Mouse (Mus musculus) CH12.LX (cell line): ENCODE results near the gene Arpc1b. TPM values are rescaled to one million over a fixed set of nuclear protein-coding genes. Genes with fewer than 3 reads are reported as not detected.

Source experiments
- DNase-seq: peaks from one replicate; pipeline ENCODE4 v3.0.0-alpha.2; 2013; ENCODE audit errors: extremely low read depth
- H3K27ac ChIP-seq: 2 replicates; pipeline ENCODE4 v1.5.1; 2012; ENCODE audit warnings: low read depth, mild to moderate bottlenecking, control low read depth, moderate library complexity; ENCODE audit not compliant: insufficient read depth
- H3K27me3 ChIP-seq: replicated peaks from 2 replicates; pipeline ENCODE3; 2012; ENCODE audit warnings: inconsistent platforms
- H3K36me3 ChIP-seq, 2 experiments: replicated peaks in 1 of 2; 2 replicates each; pipeline versions ENCODE3 to v1.6.1; 2012; ENCODE audit warnings: inconsistent platforms in 1 of 2, low read length in 1 of 2, mild to moderate bottlenecking in 1 of 2, mixed read lengths in 1 of 2, moderate library complexity in 1 of 2; ENCODE audit not compliant: control insufficient read depth in 1 of 2, insufficient read depth in 1 of 2
- H3K4me1 ChIP-seq, 2 experiments: 2 replicates each; pipeline ENCODE4 v1.6.1; 2012; ENCODE audit warnings: inconsistent platforms in 1 of 2, moderate library complexity in 1 of 2; ENCODE audit not compliant: insufficient read depth in 2 of 2, control insufficient read depth in 1 of 2
- H3K4me2 ChIP-seq: 2 replicates; pipeline ENCODE4 v1.6.1; 2012; ENCODE audit warnings: low read depth, mild to moderate bottlenecking, control low read depth; ENCODE audit not compliant: poor library complexity, insufficient read depth, severe bottlenecking
- H3K4me3 ChIP-seq, 3 experiments: fragments of 150-350 bp in 1 of 3; sonication (generic) in 1 of 3; replicated peaks in 1 of 3; 2 replicates each; pipeline versions ENCODE3 to v1.5.1; 2011 to 2012; ENCODE audit warnings: low read depth in 2 of 3, low read length in 2 of 3, mild to moderate bottlenecking in 2 of 3, moderate library complexity in 2 of 3, control low read depth in 1 of 3, improper control_type of control experiment in 1 of 3, inconsistent platforms in 1 of 3, mixed read lengths in 1 of 3; ENCODE audit not compliant: poor library complexity in 1 of 3
- H3K79me2 ChIP-seq: replicated peaks from 2 replicates; pipeline ENCODE4 v1.6.1; 2012; ENCODE audit warnings: mild to moderate bottlenecking, moderate library complexity; ENCODE audit not compliant: control insufficient read depth, poor library complexity, insufficient read depth, severe bottlenecking; ENCODE audit errors: extremely low read depth
- H3K9ac ChIP-seq: 2 replicates; pipeline ENCODE4 v1.6.1; 2012; ENCODE audit warnings: low read depth, mild to moderate bottlenecking, control low read depth, moderate library complexity; ENCODE audit not compliant: insufficient read depth
- H3K9me3 ChIP-seq: replicated peaks from 2 replicates; pipeline ENCODE3; 2012; ENCODE audit warnings: low read length, inconsistent platforms, mixed read lengths
- BHLHE40 ChIP-seq: IDR thresholded peaks from 2 replicates; pipeline ENCODE4 v1.6.1; 2011; ENCODE audit warnings: mild to moderate bottlenecking, low read depth, low read length, improper control_type of control experiment
- CHD1 ChIP-seq: IDR thresholded peaks from 2 replicates; pipeline ENCODE4 v1.6.1; 2012; ENCODE audit warnings: low read depth, low read length, improper control_type of control experiment, inconsistent platforms
- CTCF ChIP-seq, 2 experiments: IDR thresholded peaks in 1 of 2; conservative IDR thresholded peaks in 1 of 2; 2 replicates each; pipeline ENCODE4 v1.5.1; 2011 to 2012; ENCODE audit warnings: low read depth in 2 of 2, low read length in 2 of 2, improper control_type of control experiment in 1 of 2, inconsistent platforms in 1 of 2, mild to moderate bottlenecking in 1 of 2, moderate library complexity in 1 of 2
- ELF1 ChIP-seq: IDR thresholded peaks from 2 replicates; pipeline ENCODE4 v1.6.1; 2014; ENCODE audit warnings: low read depth, mild to moderate bottlenecking, inconsistent platforms, low read length, improper control_type of control experiment
- EP300 ChIP-seq: IDR thresholded peaks from 2 replicates; pipeline ENCODE4 v1.6.1; 2011; ENCODE audit warnings: low read length, improper control_type of control experiment
- ETS1 ChIP-seq: conservative IDR thresholded peaks from 2 replicates; pipeline ENCODE4 v1.6.1; 2012; ENCODE audit warnings: low read depth, mild to moderate bottlenecking, inconsistent platforms, low read length, improper control_type of control experiment, moderate library complexity
- HCFC1 ChIP-seq: IDR thresholded peaks from 2 replicates; pipeline ENCODE4 v1.6.1; 2012; ENCODE audit warnings: low read depth, mild to moderate bottlenecking, inconsistent platforms, low read length, improper control_type of control experiment
- KAT2A ChIP-seq: IDR thresholded peaks from 2 replicates; pipeline ENCODE4 v1.6.1; 2012; ENCODE audit warnings: low read length, improper control_type of control experiment, inconsistent platforms; ENCODE audit not compliant: insufficient replicate concordance
- MAFK ChIP-seq: IDR thresholded peaks from 2 replicates; pipeline ENCODE4 v1.6.1; 2011; ENCODE audit warnings: low read length, improper control_type of control experiment; ENCODE audit not compliant: insufficient replicate concordance
- MAX ChIP-seq: IDR thresholded peaks from 2 replicates; pipeline ENCODE4 v1.6.1; 2011; ENCODE audit warnings: low read length, improper control_type of control experiment
- MAZ ChIP-seq: IDR thresholded peaks from 2 replicates; pipeline ENCODE4 v1.6.1; 2012; ENCODE audit warnings: low read depth, mild to moderate bottlenecking, inconsistent platforms, low read length, improper control_type of control experiment, moderate library complexity
- MEF2A ChIP-seq: IDR thresholded peaks from 2 replicates; pipeline ENCODE4 v1.6.1; 2014; ENCODE audit warnings: low read depth, mild to moderate bottlenecking, inconsistent platforms, low read length, improper control_type of control experiment, borderline replicate concordance
- MXI1 ChIP-seq: IDR thresholded peaks from 2 replicates; pipeline ENCODE4 v1.6.1; 2011; ENCODE audit warnings: mild to moderate bottlenecking, low read depth, low read length, improper control_type of control experiment
- MYC ChIP-seq: IDR thresholded peaks from 2 replicates; pipeline ENCODE4 v1.6.1; 2011; ENCODE audit warnings: low read depth, mild to moderate bottlenecking, improper control_type of control experiment, low read length
- NELFE ChIP-seq: IDR thresholded peaks from 2 replicates; pipeline ENCODE4 v1.6.1; 2011; ENCODE audit warnings: low read depth, low read length, improper control_type of control experiment
- POLR2A ChIP-seq: IDR thresholded peaks from 2 replicates; pipeline ENCODE4 v1.6.1; 2011; ENCODE audit warnings: low read depth, mild to moderate bottlenecking, improper control_type of control experiment, low read length
- POLR2AphosphoS2 ChIP-seq: IDR thresholded peaks from 2 replicates; pipeline ENCODE4 v1.6.1; 2011; ENCODE audit warnings: low read depth, low read length, improper control_type of control experiment
- RAD21 ChIP-seq: IDR thresholded peaks from 2 replicates; pipeline ENCODE4 v1.6.1; 2011; ENCODE audit warnings: low read depth, mild to moderate bottlenecking, low read length, improper control_type of control experiment, moderate library complexity
- TBP ChIP-seq: conservative IDR thresholded peaks from 2 replicates; pipeline ENCODE4 v1.6.1; 2011; ENCODE audit warnings: low read depth, low read length, improper control_type of control experiment
- TCF12 ChIP-seq: IDR thresholded peaks from 2 replicates; pipeline ENCODE4 v1.6.1; 2014; ENCODE audit warnings: low read depth, mild to moderate bottlenecking, inconsistent platforms, low read length, improper control_type of control experiment
- USF1 ChIP-seq: IDR thresholded peaks from 2 replicates; pipeline ENCODE4 v1.6.1; 2014; ENCODE audit warnings: low read depth, mild to moderate bottlenecking, inconsistent platforms, low read length, improper control_type of control experiment
- ZC3H11A ChIP-seq: IDR thresholded peaks from 2 replicates; pipeline ENCODE4 v1.6.1; 2012; ENCODE audit warnings: low read depth, mild to moderate bottlenecking, inconsistent platforms, low read length, improper control_type of control experiment
- ZNF384 ChIP-seq: IDR thresholded peaks from 2 replicates; pipeline ENCODE4 v1.6.1; 2012; ENCODE audit warnings: low read depth, low read length, improper control_type of control experiment, inconsistent platforms
- dilution Hi-C: fragments of 300-500 bp; cut with MboI; formaldehyde crosslinking; loops from 2 replicates; pipeline ENCODE4 v1.14.3; 2020; ENCODE audit warnings: low sequenced_read_pairs; ENCODE audit not compliant: extremely low pct_unique_long_range_greater_than_20kb, extremely low pct_ligation_motif_present
- in situ Hi-C: fragments of 300-500 bp; cut with MboI; formaldehyde crosslinking; loops from 3 replicates; pipeline ENCODE4 v1.14.3; 2019; ENCODE audit warnings: low sequenced_read_pairs, low pct_ligation_motif_present, low pct_unique_long_range_greater_than_20kb, mixed read lengths
- polyA plus RNA-seq: library from polyadenylated mRNA; unstranded; fragments of >175 nt; gene quantifications from 2 replicates; pipeline ENCODE4 v1.2.1, GENCODE M21; 2012; ENCODE audit warnings: low read depth; ENCODE audit not compliant: insufficient read length
- total RNA-seq, 2 experiments: library from RNA; depleted of rRNA; stranded (reverse); fragments of 300-350 nt in 1 of 2; fragments of >200 nt in 1 of 2; gene quantifications; 2 replicates each; pipeline ENCODE4 v1.2.3; 2012 to 2014

Arpc1b gene
- total and polyA plus RNA-seq, 3 experiments, result 330 to 516 (median 441) TPM

DNA sequence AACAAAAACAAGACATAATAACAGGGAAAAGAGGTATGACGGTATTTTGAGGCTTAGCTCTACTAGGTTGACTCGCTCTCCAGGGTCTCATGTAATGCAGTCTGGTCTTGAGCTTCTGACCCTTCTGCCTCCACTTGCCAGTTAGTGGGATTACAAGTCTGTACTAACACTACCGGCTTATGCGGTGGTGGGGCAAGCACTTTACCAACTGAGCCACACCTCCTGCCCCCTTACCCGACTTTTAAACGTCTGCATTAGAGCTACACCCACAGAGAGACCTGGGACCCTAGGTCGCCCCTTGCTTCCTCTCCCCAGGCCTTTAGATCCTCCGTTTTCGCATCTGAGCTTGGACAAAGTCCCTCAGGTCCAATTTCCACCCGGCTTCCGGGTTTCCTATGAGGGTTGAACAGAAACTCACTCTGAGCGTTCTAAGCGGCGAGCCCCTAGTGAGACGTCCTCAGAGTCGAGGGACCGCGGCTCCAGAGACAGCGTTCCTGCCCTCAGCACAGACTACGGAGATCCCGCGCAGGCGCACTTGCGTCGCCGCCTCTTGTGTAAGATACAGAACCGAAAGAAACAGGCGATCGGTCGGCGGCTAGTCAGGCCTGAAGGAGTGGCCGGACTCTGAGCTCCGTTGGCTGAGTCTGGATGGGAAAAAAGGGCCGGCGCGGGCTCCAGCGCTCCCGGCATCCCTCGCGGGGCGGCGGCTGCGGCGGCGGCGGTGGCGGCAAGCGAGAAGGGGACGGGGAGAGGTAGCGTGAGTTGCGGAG lies 52.7 kb downstream of the Arpc1b start, which contains the start of the genes Ptcd1 and Cpsf4 (continued):
- no peak for TF ChIP-seq ZC3H11A
- TF ChIP-seq NELFE, result peak; percentile 83
- TF ChIP-seq ETS1, result no peak; the same call in 1 of the 2 replicates
- no peak for TF ChIP-seq MAFK

DNA sequence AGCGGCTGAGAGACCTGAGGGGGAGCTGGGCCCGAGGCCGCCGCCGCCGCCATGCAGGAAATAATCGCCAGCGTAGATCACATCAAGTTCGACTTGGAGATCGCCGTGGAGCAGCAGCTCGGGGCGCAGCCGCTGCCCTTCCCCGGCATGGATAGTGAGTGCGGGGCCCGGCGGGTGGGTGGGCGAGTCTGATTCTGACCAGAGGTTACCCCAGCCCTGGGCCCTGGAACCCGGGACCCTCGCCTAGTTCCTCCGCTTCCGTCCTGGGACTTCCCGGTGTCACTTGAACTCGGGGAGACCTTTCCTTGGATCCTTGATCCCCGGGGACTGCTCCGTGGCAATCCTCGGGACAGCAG lies 53.3 kb downstream of the Arpc1b start:
- H3K4me3 ChIP-seq, result peak overlapping the region; percentile 79 to 94 (median 81)
- in situ Hi-C loops, result no loop called here
- H3K9me3 ChIP-seq, result no peaks in the 10 kb centered on the region
- no peak for DNase-seq
- TF ChIP-seq HCFC1, result no peak
- no peak for TF ChIP-seq MAX
- no peak for TF ChIP-seq RAD21
- TF ChIP-seq MYC, result no peak
- peak; percentile 3; the same call in 1 of the 2 replicates for TF ChIP-seq MXI1
- H3K4me2 ChIP-seq, result peak overlapping the region; percentile 58; the same call in 1 of the 2 replicates
- peaks cover 4 to 21% of the 10 kb centered on the region in 2 experiments for H3K4me1 ChIP-seq
- H3K27me3 ChIP-seq, result no peaks in the 10 kb centered on the region
- dilution Hi-C loops, result no loop called here
- peaks cover 32 to 54% of the 10 kb centered on the region in 2 experiments for H3K36me3 ChIP-seq
- no peak overlapping the region; the same call in 1 of the 2 replicates for H3K27ac ChIP-seq
- H3K9ac ChIP-seq, result peak overlapping the region; percentile 78
- peaks cover 45% of the 10 kb centered on the region for H3K79me2 ChIP-seq

DNA sequence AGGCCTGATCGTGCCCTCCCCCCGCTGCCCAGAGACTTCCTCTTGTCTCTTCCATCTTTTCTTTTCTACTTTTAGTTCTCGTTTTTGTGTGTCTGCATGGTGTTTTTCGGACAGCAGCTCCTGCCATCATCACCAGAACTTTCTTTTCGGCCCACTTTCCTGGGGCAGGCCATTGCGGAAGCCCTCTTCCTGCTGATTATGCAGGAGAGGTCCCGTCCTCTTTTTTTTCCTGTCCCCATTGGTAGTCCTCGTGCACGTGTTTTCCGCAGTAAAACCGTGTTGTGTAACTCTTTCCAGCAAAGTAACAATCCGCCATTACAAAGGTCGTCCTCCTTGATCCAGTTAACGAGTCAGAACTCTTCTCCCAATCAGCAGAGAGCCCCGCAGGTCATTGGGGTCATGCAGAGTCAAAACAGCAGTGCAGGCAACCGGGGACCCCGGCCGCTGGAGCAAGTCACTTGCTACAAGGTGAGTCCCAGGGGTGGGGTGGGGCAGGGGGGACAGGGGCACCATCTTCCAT lies 64.5 kb downstream of the Arpc1b start:
- no peaks in the 10 kb centered on the region for H3K27me3 ChIP-seq
- H3K4me1 ChIP-seq, result peaks cover 0 to 14% of the 10 kb centered on the region in 2 experiments; a peak in 2 of 4 replicates
- peaks cover 93 to 100% of the 10 kb centered on the region in 2 experiments for H3K36me3 ChIP-seq
- H3K9ac ChIP-seq, result no peak overlapping the region
- no peaks in the 10 kb centered on the region for H3K9me3 ChIP-seq
- TF ChIP-seq POLR2A (no peak), USF1 (no peak), MAFK (no peak), CHD1 (no peak), EP300 (no peak), MEF2A (no peak), MAZ (no peak), ETS1 (no peak), KAT2A (no peak), TCF12 (no peak), ELF1 (no peak), POLR2AphosphoS2 (no peak), BHLHE40 (no peak), ZNF384 (no peak), RAD21 (no peak), TBP (no peak), CTCF (conservative IDR thresholded peaks at IDR 0.05 in 1 of 2, IDR thresholded peaks at IDR 0.05 in 1 of 2; ENCODE audit: low read depth in 2 of 2, low read length in 2 of 2) (no peak)
- H3K27ac ChIP-seq, result no peak overlapping the region
- dilution Hi-C loops (no loop called here), in situ Hi-C loops (no loop called here)
- H3K4me2 ChIP-seq, result no peak overlapping the region
- H3K4me3 ChIP-seq, result no peak overlapping the region
- DNase-seq, result no peak
- peaks cover under 1% of the 10 kb centered on the region for H3K79me2 ChIP-seq
